Comparison of ENCODE assay signal across 9 mouse cellular contexts in genomic region chr6:29143608-29144007, GRCm38 (mm10). TPM values are rescaled to one million over a fixed set of nuclear protein-coding genes. Genes with fewer than 3 reads are reported as not detected.
DNase-seq lines count a peak whose midpoint lies in the region; ATAC-seq and TF ChIP-seq lines count a peak whose summit lies in the region.
"Had no signal": no experiment of that assay in that cellular context is flagged by ENCODE, and none has a peak within 500 bp of the region (broad histone marks: within the 10 kb centered on the region; RNA-seq: fewer than 3 reads in every experiment).

No protein-coding gene starts in this region.

- no peak overlapping the region for H3K4me3 ChIP-seq in kidney, adult 2 months (ENCODE audit: insufficient read depth, low read depth, low read length)
- no peak overlapping the region for H3K4me3 ChIP-seq in midbrain, embryonic 11.5 days (ENCODE audit: low read depth, low read length)
- H3K4me3 ChIP-seq: lung, embryonic 15.5 days had no signal

- DNase-seq in kidney, adult 2 months = peak; percentile 36
- DNase-seq in kidney, adult 11 months = no peak
- DNase-seq in ES-CJ7 (ENCODE audit: low read depth, low spot score) = peak; percentile 60
- DNase-seq in cerebellum, adult 18-20 months = peak; percentile 75
- peak; percentile 63 to 77 for DNase-seq in layer of hippocampus, postnatal 14 days (ENCODE audit: low spot score in 2 of 2)
- peak; percentile 94 for DNase-seq in midbrain, embryonic 11.5 days (ENCODE audit: low spot score, missing footprints)
- peak; percentile 78 for DNase-seq in thymus, postnatal 4 days

- peak; percentile 75 for TF ChIP-seq CTCF in kidney, adult 2 months (conservative IDR thresholded peaks at IDR 0.05; ENCODE audit: insufficient read depth, insufficient read length, low read depth, low read length)

- 40% methylated on average over 5 of the region's 5 CpGs for WGBS in kidney, adult 2 months
- WGBS in midbrain, embryonic 11.5 days = 36% methylated on average over 5 of the region's 5 CpGs

- H3K27ac ChIP-seq in kidney, adult 2 months (ENCODE audit: insufficient read depth, low read depth, low read length) = no peak overlapping the region
- H3K27ac ChIP-seq in midbrain, embryonic 11.5 days (ENCODE audit: low read depth, low read length) = no peak overlapping the region
- H3K27ac ChIP-seq: lung, embryonic 15.5 days had no signal

- no peak overlapping the region for H3K9ac ChIP-seq in midbrain, embryonic 11.5 days (ENCODE audit: low read length)
- H3K9ac ChIP-seq: lung, embryonic 15.5 days had no signal

- H3K9me3 ChIP-seq in midbrain, embryonic 11.5 days (ENCODE audit: control insufficient read depth, low read length) = no peaks in the 10 kb centered on the region
- H3K9me3 ChIP-seq: lung, embryonic 15.5 days had no signal

- H3K27me3 ChIP-seq in kidney, adult 2 months (replicated peaks; ENCODE audit: control insufficient read depth, insufficient read depth, low read length) = no peaks in the 10 kb centered on the region
- no peaks in the 10 kb centered on the region for H3K27me3 ChIP-seq in midbrain, embryonic 11.5 days (ENCODE audit: control insufficient read depth, insufficient read depth, low read length)
- H3K27me3 ChIP-seq: lung, embryonic 15.5 days had no signal

- TF ChIP-seq POLR2A in kidney, adult 2 months (IDR thresholded peaks at IDR 0.05; ENCODE audit: low read depth, low read length) = no peak

- H3K4me1 ChIP-seq in kidney, adult 2 months (ENCODE audit: control insufficient read depth, insufficient read depth, low read length) = no peaks in the 10 kb centered on the region
- H3K4me1 ChIP-seq in midbrain, embryonic 11.5 days (ENCODE audit: control insufficient read depth, insufficient read depth, low read length) = no peaks in the 10 kb centered on the region
- H3K4me1 ChIP-seq: lung, embryonic 15.5 days had no signal

- H3K4me2 ChIP-seq in midbrain, embryonic 11.5 days = no peak overlapping the region
- H3K4me2 ChIP-seq: lung, embryonic 15.5 days had no signal

- H3K36me3 ChIP-seq in kidney, adult 2 months (ENCODE audit: control insufficient read depth, insufficient read depth, low read length) = peaks cover 4% of the 10 kb centered on the region; the same call in 1 of the 2 replicates
- peaks cover 2% of the 10 kb centered on the region; the same call in 1 of the 2 replicates for H3K36me3 ChIP-seq in midbrain, embryonic 11.5 days (ENCODE audit: control insufficient read depth, insufficient read depth, low read length)

- ATAC-seq in frontal cortex, adult (ENCODE audit: low TSS enrichment) = peak; percentile 73
- 0 out of 2 replicates have a peak, but pooled peaks have one; percentile 61 for ATAC-seq in midbrain, embryonic 11.5 days (ENCODE audit: low FRiP score)

RNA-seq across cellular contexts. Expression of gene Rbm28, which starts 21.2 kb away (rescaled TPM):
- polyA plus RNA-seq in kidney, adult 2 months (2012; rRNA removed) = 4.9 and 6.1 TPM in 2 replicates
- total RNA-seq in layer of hippocampus, postnatal 14 days (2021) = 10 to 100 TPM; 36.1 to 36.3 TPM
- 60.5 and 64.4 TPM in 2 replicates for polyA plus RNA-seq in midbrain, embryonic 11.5 days (2014; fragmentation: Nextera tagmentation; extraction: Ambion mirVana)

RNA-seq across cellular contexts. Expression of gene Prrt4, which starts 35.8 kb away (rescaled TPM):
- 0.20 and 0.24 TPM in 2 replicates for polyA plus RNA-seq in kidney, adult 2 months (2012; rRNA removed)
- 1 to 10 TPM; 4.8 TPM for total RNA-seq in layer of hippocampus, postnatal 14 days (2021)
- 0.53 and 0.58 TPM in 2 replicates for polyA plus RNA-seq in midbrain, embryonic 11.5 days (2014; fragmentation: Nextera tagmentation; extraction: Ambion mirVana)
